Mouse (Mus musculus): Measurements from ENCODE around the gene Erfe.

DNA sequence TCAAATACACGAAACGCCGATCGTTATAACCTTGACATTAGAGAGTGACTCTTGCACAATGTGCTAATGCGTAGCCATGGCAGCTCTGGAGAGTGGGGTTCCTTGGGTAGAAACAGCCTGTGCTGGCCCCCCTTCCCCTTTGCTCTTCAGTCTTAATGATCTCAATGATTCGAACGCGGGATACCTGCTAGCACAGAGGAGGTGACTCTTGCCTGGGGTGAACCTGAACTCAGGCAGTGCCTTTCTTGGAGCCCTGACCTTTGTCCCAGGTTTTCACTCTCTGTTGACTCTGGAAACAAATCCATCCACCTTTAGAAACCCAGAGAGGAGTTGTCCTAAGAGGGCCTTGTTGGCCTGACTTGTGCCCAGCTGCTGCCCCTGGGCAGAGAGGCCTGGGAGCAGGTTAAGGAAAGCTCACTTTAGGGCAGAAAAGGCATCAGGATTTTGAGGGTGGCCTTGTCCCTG, 54.4 kb downstream of the Erfe start:
- TF ChIP-seq CTCF (IDR thresholded peaks at IDR 0.05) = no peak
- TF ChIP-seq EP300 (IDR thresholded peaks at IDR 0.05) = no peak

All from lung, postnatal 0 days (tissue).